Mouse (Mus musculus) lung, adult 18-20 months (tissue): Measurements from ENCODE around the gene R3hdm2.
A peak's percentile ranks its signal among the peaks of the same experiment; 100 is the strongest.

Source experiments
- DNase-seq, 2 experiments: peaks; one replicate each; pipeline ENCODE4 v3.0.0; 2022; ENCODE audit warnings: mixed read lengths in 2 of 2

Gene R3hdm2

GRCm38 (mm10) chr10:127353909-127354895 lies 25.9 kb upstream of the R3hdm2 start, which contains the start of gene Inhbe:
Inhbe (minus strand) TSS chr10:127354411.
- DNase-seq: no peak

DNA sequence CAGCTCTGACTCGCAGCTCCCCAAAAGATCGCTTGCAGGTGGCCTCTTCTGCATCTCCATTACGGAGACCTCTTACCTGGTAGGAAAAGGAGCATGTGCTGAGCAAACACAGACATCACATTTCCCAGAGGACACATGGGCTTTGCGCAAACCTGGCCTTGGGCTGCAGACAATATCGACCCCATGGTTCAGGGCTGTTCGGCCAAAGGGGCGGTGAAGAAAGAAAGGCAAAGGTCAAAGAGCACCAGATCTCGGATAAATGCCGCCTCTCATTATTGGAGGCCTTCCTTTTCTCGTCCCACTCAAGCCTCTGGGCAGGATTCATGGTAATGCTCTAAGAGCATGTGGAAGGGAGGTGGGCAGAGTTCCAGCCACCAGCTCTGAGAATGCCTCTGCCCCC lies 24.8 kb upstream of the R3hdm2 start:
- DNase-seq: no peak

DNA sequence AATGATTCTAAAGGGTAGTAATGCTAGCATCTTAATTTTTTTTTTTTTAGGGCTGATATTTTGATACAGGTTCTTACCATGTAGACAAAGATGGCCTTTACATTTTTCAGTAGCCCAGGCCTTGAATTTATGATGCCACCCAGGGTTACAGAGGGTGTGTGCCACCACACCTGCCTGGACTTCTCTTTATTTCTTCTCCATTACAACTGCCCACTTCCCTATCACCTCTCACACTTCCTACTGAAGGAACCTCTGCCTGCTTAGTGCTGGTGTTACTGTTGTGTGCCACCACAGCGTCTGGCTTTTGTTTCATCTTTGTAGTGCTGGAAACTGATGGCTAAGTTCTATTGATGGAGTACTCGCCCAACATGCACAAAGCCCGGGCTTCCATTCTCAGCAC lies 19.4 kb upstream of the R3hdm2 start:
- DNase-seq: no peak

GRCm38 (mm10) chr10:127367116-127367515 lies 13.0 kb upstream of the R3hdm2 start:
- DNase-seq: no peak

- DNase-seq: no peak
These were observed 11.9 kb upstream of the R3hdm2 start for GRCm38 (mm10) chr10:127368273-127368672.

GRCm38 (mm10) chr10:127369834-127370820 lies 10.0 kb upstream of the R3hdm2 start, which contains the start of gene Inhbc:
Inhbc (minus strand) TSS chr10:127370431.
- no peak for DNase-seq

- DNase-seq: no peak
These were observed 9.1 kb upstream of the R3hdm2 start for GRCm38 (mm10) chr10:127371023-127371422.

- no peak for DNase-seq
These were observed 2.4 kb upstream of the R3hdm2 start for GRCm38 (mm10) chr10:127377700-127378099.

GRCm38 (mm10) chr10:127379654-127380053 lies 473 bp upstream of the R3hdm2 start:
- DNase-seq: no peak

DNA sequence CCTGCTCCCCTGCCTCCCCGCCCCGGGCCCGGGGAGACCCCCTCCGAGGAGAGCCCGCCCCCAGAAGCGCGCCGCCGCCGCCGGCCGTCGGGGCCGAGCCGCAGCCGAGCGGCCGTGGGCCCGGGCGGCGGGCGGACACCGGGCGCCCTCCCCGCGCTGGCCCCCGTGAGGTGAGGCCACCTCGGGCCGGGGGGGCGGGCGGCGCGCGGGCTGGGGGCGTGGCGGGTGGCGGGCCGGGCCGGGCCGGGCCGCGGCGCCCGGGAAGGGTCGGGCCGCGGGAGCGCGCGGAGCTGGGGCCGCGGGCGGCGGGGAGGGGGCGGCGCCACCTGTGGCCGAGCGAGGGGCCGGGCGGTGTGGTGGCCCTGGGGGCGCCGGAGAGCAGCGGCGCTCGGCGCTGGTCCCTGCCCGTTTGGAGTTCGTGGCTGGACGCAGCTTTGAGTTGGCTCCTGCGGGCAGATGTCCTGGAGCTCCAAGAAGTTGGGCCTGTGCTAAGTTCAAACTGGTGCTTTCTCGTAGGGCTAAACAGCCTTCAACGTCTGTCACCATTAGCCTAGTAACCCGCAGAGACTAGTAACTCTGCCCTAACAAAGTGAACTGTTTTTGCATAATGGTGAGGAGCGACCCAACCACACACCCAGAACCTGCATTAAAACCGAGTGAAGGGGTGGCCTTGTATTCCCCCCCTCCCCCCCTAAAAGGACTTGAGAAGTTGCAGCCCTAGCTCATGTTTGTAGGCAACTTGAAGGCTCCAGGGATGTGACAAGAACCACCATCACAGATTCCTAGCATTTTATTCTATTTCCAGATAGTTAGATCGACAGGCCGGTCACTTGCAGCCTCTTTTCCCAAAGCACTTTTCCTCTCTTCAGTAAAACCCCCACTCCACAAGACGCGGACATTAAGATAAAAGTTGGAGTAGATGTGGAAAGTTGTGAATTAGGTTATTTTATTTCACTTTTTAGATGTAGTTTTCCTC lies 928 bp downstream of the R3hdm2 start:
- DNase-seq: peak; percentile 61 to 62

- DNase-seq: no peak
These were observed 1.6 kb downstream of the R3hdm2 start for GRCm38 (mm10) chr10:127381743-127382134.

GRCm38 (mm10) chr10:127391774-127392173 lies 11.6 kb downstream of the R3hdm2 start:
- DNase-seq: no peak

DNA sequence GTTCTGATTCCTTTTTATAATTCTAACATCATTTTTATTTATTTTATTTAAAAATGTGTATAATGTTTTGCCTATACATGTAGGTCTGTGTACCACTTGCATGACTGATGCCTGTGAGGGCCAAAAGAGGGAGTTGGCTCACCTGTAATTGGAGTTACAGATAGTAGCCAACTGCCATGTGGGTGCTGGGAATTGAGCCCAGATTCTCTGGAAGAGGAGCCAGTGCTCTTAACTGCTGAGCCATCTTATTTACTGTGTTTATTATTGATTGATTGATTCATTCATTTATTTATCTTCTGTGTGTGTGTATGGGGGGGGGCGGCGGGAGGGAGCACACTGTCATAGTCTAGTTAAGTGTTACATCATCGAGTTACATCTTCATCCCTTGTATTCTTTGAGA lies 24.6 kb downstream of the R3hdm2 start:
- DNase-seq: no peak

DNA sequence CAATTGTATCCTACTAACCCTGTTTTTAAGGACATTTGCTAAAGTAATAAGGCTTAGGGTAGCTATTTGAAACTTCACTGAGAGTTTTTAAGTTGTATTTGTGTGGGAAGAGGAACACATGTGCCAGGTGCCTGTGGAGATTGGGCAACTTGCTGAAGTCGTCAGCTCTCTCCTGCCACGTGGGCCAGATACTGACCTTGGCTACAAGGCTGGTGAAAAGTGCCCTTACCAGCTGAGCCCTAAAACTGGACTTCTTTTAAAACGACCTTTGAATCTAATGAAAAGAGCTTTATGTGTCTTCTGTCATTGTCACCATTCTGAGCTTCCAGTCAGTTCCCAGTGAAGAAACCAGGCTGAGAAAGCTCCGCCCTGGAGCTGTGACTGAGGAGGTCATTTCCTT lies 27.3 kb downstream of the R3hdm2 start:
- DNase-seq: peak in 1 of 2 experiments; percentile 40

DNA sequence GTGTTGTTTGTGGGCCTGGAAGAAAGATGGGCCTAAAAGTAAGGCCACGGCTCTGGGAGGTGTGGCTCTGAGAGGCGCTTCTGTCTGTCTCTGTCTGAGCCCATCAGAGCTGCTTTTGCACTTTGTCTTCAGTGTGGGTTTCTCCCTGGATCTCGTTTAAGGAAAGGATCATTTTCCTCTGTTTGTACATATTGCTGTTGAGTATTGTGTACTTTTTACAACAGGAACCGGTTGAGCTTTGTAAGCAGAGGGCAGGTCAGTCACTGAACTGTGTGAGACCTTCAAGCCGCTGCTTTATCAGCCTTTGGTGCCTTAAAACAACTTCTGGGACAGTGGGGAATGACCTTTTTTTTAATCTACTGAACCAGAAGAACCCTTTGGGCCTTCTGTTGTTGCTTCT lies 32.0 kb downstream of the R3hdm2 start:
- no peak for DNase-seq

GRCm38 (mm10) chr10:127412776-127413175 lies 32.6 kb downstream of the R3hdm2 start:
- DNase-seq: no peak

DNA sequence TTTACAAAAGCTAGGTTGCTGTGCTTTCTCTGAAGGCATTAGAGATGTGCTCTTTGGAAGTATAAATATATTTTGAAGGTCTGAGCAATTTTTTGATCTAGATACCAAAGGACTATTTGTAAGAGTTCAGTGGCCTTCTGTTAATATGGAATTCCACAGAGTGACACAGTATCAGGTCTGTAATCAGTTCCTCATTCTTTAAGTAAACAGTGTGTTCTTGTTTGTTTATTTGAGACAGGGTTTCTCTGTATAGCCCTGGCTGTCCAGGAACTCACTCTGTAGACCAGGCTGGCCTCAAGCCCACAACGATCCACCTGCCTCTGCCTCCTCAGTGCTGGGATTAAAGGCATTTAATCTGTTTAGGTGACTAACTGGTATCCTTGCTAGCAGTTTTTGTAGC lies 33.5 kb downstream of the R3hdm2 start:
- no peak for DNase-seq

GRCm38 (mm10) chr10:127414141-127414540 lies 34.0 kb downstream of the R3hdm2 start:
- DNase-seq: no peak

DNA sequence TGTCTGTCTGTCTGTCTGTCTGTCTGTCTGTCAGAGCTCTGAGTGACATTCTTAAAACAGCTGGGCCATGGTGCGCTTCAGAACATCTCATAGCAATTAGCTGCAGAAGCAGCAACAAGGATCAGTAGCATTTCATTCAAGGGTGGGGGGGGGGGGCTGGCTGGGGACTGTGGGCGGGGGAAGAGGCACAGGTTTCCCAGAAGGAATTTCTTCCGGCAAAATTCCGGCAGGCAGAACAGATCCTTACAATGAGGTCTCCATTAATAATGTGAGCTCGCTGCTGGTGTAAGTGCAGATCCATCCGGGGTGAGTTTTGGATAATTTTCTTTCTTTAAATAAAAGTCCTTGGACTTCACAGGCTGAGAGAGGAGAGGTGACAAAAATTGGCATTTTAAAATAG lies 40.0 kb downstream of the R3hdm2 start:
- DNase-seq: no peak

- no peak for DNase-seq
These were observed 40.7 kb downstream of the R3hdm2 start for GRCm38 (mm10) chr10:127420676-127421353.

GRCm38 (mm10) chr10:127422047-127422446 lies 41.9 kb downstream of the R3hdm2 start:
- peak; percentile 38 to 59 for DNase-seq
